Mouse (Mus musculus): ENCODE results near the gene Pdk1.
"Not testable (repeated sequence)": the region's sequence is repeated elsewhere in the genome, so short reads cannot be mapped to it uniquely, and the experiment has no call there.

The Pdk1 gene

GRCm38 (mm10) chr2:71874422-71874821 is 1.4 kb downstream of the Pdk1 start:
- DNase-seq (ENCODE audit: low spot score in 2 of 2), result no peak

- no peak for DNase-seq (ENCODE audit: low spot score in 2 of 2)
Measured at GRCm38 (mm10) chr2:71874836-71875235, 1.8 kb downstream of the Pdk1 start.

GRCm38 (mm10) chr2:71877865-71878264 is 4.8 kb downstream of the Pdk1 start:
- no peak for DNase-seq (ENCODE audit: low spot score in 2 of 2)

- DNase-seq (ENCODE audit: low spot score in 2 of 2), result no peak
Measured at GRCm38 (mm10) chr2:71878441-71878840, 5.4 kb downstream of the Pdk1 start.

GRCm38 (mm10) chr2:71878943-71879342 is 5.9 kb downstream of the Pdk1 start:
- DNase-seq (ENCODE audit: low spot score in 2 of 2), result no peak

GRCm38 (mm10) chr2:71882914-71883651 is 10.1 kb downstream of the Pdk1 start:
- DNase-seq (ENCODE audit: low spot score in 2 of 2), result no peak

- no peak for DNase-seq (ENCODE audit: low spot score in 2 of 2)
Measured at GRCm38 (mm10) chr2:71887269-71887668, 14.2 kb downstream of the Pdk1 start.

- no peak for DNase-seq (ENCODE audit: low spot score in 2 of 2)
Measured at GRCm38 (mm10) chr2:71888437-71888836, 15.4 kb downstream of the Pdk1 start.

- DNase-seq (ENCODE audit: low spot score in 2 of 2), result peak in 1 of 2 experiments; percentile 7
Measured at GRCm38 (mm10) chr2:71891536-71891935, 18.5 kb downstream of the Pdk1 start.

- peak in 1 of 2 experiments; percentile 15 for DNase-seq (ENCODE audit: low spot score in 2 of 2)
Measured at GRCm38 (mm10) chr2:71892741-71893349, 19.8 kb downstream of the Pdk1 start.

- DNase-seq (ENCODE audit: low spot score in 2 of 2), result no peak
Measured at GRCm38 (mm10) chr2:71895596-71896286, 22.7 kb downstream of the Pdk1 start.

GRCm38 (mm10) chr2:71897420-71897819 is 24.4 kb downstream of the Pdk1 start:
- DNase-seq (ENCODE audit: low spot score in 2 of 2), result no peak

- peak; percentile 48 to 64 for DNase-seq (ENCODE audit: low spot score in 2 of 2)
Measured at GRCm38 (mm10) chr2:71898335-71898856, 25.4 kb downstream of the Pdk1 start.

GRCm38 (mm10) chr2:71899886-71900285 is 26.9 kb downstream of the Pdk1 start:
- DNase-seq (ENCODE audit: low spot score in 2 of 2), result no peak

GRCm38 (mm10) chr2:71905154-71905553 is 32.1 kb downstream of the Pdk1 start:
- DNase-seq (ENCODE audit: low spot score in 2 of 2), result peak in 1 of 2 experiments; percentile 21

GRCm38 (mm10) chr2:71906356-71906755 is 33.3 kb downstream of the Pdk1 start:
- not testable (repeated sequence) for DNase-seq (ENCODE audit: low spot score in 2 of 2)

GRCm38 (mm10) chr2:71913911-71914310 is 40.9 kb downstream of the Pdk1 start:
- DNase-seq (ENCODE audit: low spot score in 2 of 2), result no peak

GRCm38 (mm10) chr2:71919227-71919647 is 46.2 kb downstream of the Pdk1 start:
- DNase-seq (ENCODE audit: low spot score in 2 of 2), result no peak

- DNase-seq (ENCODE audit: low spot score in 2 of 2), result not testable (repeated sequence)
Measured at GRCm38 (mm10) chr2:71924931-71925330, 51.9 kb downstream of the Pdk1 start.

GRCm38 (mm10) chr2:71934046-71934445 is 61.0 kb downstream of the Pdk1 start:
- no peak for DNase-seq (ENCODE audit: low spot score in 2 of 2)

- no peak for DNase-seq (ENCODE audit: low spot score in 2 of 2)
Measured at GRCm38 (mm10) chr2:71936711-71937110, 63.7 kb downstream of the Pdk1 start.

GRCm38 (mm10) chr2:71937649-71938308 is 64.8 kb downstream of the Pdk1 start:
- DNase-seq (ENCODE audit: low spot score in 2 of 2), result peak in 1 of 2 experiments; percentile 28

Measured in right cerebral cortex, postnatal 10 days (tissue).